Mouse (Mus musculus): ENCODE measurements around the gene Hspb6. TPM values are rescaled to one million over a fixed set of nuclear protein-coding genes. Genes with fewer than 3 reads are reported as not detected.

Hspb6 gene
- total and polyA plus RNA-seq, 3 experiments: 4.9 to 32.8 (median 11.2) TPM

GRCm38 (mm10) chr7:30522871-30523270 is 29.1 kb upstream of the Hspb6 start:
- DNase-seq (ENCODE audit: low spot score): no peak
- peaks cover 54% of the 10 kb centered on the region for H3K36me3 ChIP-seq (replicated peaks)

DNA sequence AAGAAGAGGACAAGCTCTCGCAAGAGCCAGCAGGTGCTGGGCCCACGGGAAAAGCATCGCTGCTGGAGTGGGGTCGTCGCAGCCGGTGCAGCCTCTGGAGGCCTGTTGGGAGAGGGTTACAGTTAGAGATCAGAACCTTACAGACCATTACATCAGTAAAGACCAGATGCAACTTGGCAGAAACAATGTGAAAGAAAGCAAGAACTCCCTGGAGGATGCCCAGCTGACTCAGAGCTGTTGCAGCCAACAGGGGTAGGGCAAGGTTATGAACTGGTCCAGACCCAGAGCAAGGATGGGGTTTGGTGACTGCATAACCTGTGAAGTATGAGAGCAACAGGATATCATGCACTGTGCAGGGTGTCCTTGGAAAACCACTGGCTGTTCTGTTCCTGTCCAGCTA is 27.5 kb upstream of the Hspb6 start:
- Histone ChIP-seq H3K4me3 (ENCODE audit: low read depth, low read length) (no peak overlapping the region), H3K4me1 (ENCODE audit: insufficient read depth, low read depth, low read length) (peaks cover 12% of the 10 kb centered on the region), H3K27me3 (ENCODE audit: insufficient read depth, low read length) (peaks cover 10% of the 10 kb centered on the region; the same call in 1 of the 2 replicates), H3K9me3 (replicated peaks) (no peaks in the 10 kb centered on the region), H3K36me3 (replicated peaks) (peaks cover 70% of the 10 kb centered on the region)
- DNase-seq (ENCODE audit: low spot score) (no peak), ATAC-seq (ENCODE audit: extremely low read depth, insufficient number of reproducible peaks, low FRiP score, poor library complexity, severe bottlenecking) (no peak)
- TF ChIP-seq CTCF (IDR thresholded peaks at IDR 0.05; ENCODE audit: low read depth, low read length) (no peak), TAL1 (conservative IDR thresholded peaks at IDR 0.05; ENCODE audit: low read depth, low read length) (no peak), GATA1 (IDR thresholded peaks at IDR 0.05; ENCODE audit: borderline replicate concordance, low read length) (no peak), POLR2AphosphoS5 (IDR thresholded peaks at IDR 0.05; ENCODE audit: insufficient replicate concordance, low read depth, low read length) (no peak), GATA2 (IDR thresholded peaks at IDR 0.05; ENCODE audit: borderline replicate concordance, low read depth, low read length) (no peak)

More at GRCm38 (mm10) chr7:30522871-30523270, 29.1 kb upstream of the Hspb6 start:
- H3K4me3 ChIP-seq (ENCODE audit: low read depth, low read length): no peak overlapping the region
- H3K4me1 ChIP-seq (ENCODE audit: insufficient read depth, low read depth, low read length): peaks cover 3% of the 10 kb centered on the region; the same call in 1 of the 2 replicates
- H3K27me3 ChIP-seq (ENCODE audit: insufficient read depth, low read length): peaks cover 24% of the 10 kb centered on the region
- ATAC-seq (ENCODE audit: extremely low read depth, insufficient number of reproducible peaks, low FRiP score, poor library complexity, severe bottlenecking): no peak
- H3K9me3 ChIP-seq (replicated peaks): no peaks in the 10 kb centered on the region
- TF ChIP-seq POLR2AphosphoS5 (IDR thresholded peaks at IDR 0.05; ENCODE audit: insufficient replicate concordance, low read depth, low read length) (no peak), GATA1 (IDR thresholded peaks at IDR 0.05; ENCODE audit: borderline replicate concordance, low read length) (no peak), CTCF (IDR thresholded peaks at IDR 0.05; ENCODE audit: low read depth, low read length) (no peak), TAL1 (conservative IDR thresholded peaks at IDR 0.05; ENCODE audit: low read depth, low read length) (no peak), GATA2 (IDR thresholded peaks at IDR 0.05; ENCODE audit: borderline replicate concordance, low read depth, low read length) (no peak)

GRCm38 (mm10) chr7:30525954-30526353 is 26.0 kb upstream of the Hspb6 start:
- TF ChIP-seq TAL1 (conservative IDR thresholded peaks at IDR 0.05; ENCODE audit: low read depth, low read length): no peak
- no peak for TF ChIP-seq GATA2 (IDR thresholded peaks at IDR 0.05; ENCODE audit: borderline replicate concordance, low read depth, low read length)
- no peak for TF ChIP-seq POLR2AphosphoS5 (IDR thresholded peaks at IDR 0.05; ENCODE audit: insufficient replicate concordance, low read depth, low read length)
- TF ChIP-seq GATA1 (IDR thresholded peaks at IDR 0.05; ENCODE audit: borderline replicate concordance, low read length): no peak
- no peak for TF ChIP-seq CTCF (IDR thresholded peaks at IDR 0.05; ENCODE audit: low read depth, low read length)
- Histone ChIP-seq H3K36me3 (replicated peaks) (peaks cover 84% of the 10 kb centered on the region), H3K9me3 (replicated peaks) (no peaks in the 10 kb centered on the region), H3K27me3 (ENCODE audit: insufficient read depth, low read length) (no peaks in the 10 kb centered on the region), H3K4me1 (ENCODE audit: insufficient read depth, low read depth, low read length) (peaks cover 12% of the 10 kb centered on the region), H3K4me3 (ENCODE audit: low read depth, low read length) (no peak overlapping the region)
- DNase-seq (ENCODE audit: low spot score) (no peak), ATAC-seq (ENCODE audit: extremely low read depth, insufficient number of reproducible peaks, low FRiP score, poor library complexity, severe bottlenecking) (no peak)

GRCm38 (mm10) chr7:30526399-30526798 is 25.6 kb upstream of the Hspb6 start:
- peaks cover 89% of the 10 kb centered on the region for H3K36me3 ChIP-seq (replicated peaks)
- no peaks in the 10 kb centered on the region for H3K27me3 ChIP-seq (ENCODE audit: insufficient read depth, low read length)
- DNase-seq (ENCODE audit: low spot score) (no peak), ATAC-seq (ENCODE audit: extremely low read depth, insufficient number of reproducible peaks, low FRiP score, poor library complexity, severe bottlenecking) (no peak)
- H3K9me3 ChIP-seq (replicated peaks): no peaks in the 10 kb centered on the region
- H3K4me3 ChIP-seq (ENCODE audit: low read depth, low read length): no peak overlapping the region
- no peak for TF ChIP-seq GATA2 (IDR thresholded peaks at IDR 0.05; ENCODE audit: borderline replicate concordance, low read depth, low read length)
- peaks cover 14% of the 10 kb centered on the region for H3K4me1 ChIP-seq (ENCODE audit: insufficient read depth, low read depth, low read length)

- TF ChIP-seq GATA1 (IDR thresholded peaks at IDR 0.05; ENCODE audit: borderline replicate concordance, low read length) (no peak), POLR2AphosphoS5 (IDR thresholded peaks at IDR 0.05; ENCODE audit: insufficient replicate concordance, low read depth, low read length) (no peak), GATA2 (IDR thresholded peaks at IDR 0.05; ENCODE audit: borderline replicate concordance, low read depth, low read length) (no peak), CTCF (IDR thresholded peaks at IDR 0.05; ENCODE audit: low read depth, low read length) (no peak), TAL1 (conservative IDR thresholded peaks at IDR 0.05; ENCODE audit: low read depth, low read length) (no peak)
- H3K4me3 ChIP-seq (ENCODE audit: low read depth, low read length): no peak overlapping the region
- ATAC-seq (ENCODE audit: extremely low read depth, insufficient number of reproducible peaks, low FRiP score, poor library complexity, severe bottlenecking) (no peak), DNase-seq (ENCODE audit: low spot score) (no peak)
- peaks cover 94% of the 10 kb centered on the region for H3K36me3 ChIP-seq (replicated peaks)
- no peaks in the 10 kb centered on the region for H3K9me3 ChIP-seq (replicated peaks)
- H3K4me1 ChIP-seq (ENCODE audit: insufficient read depth, low read depth, low read length): peaks cover 17% of the 10 kb centered on the region
- no peaks in the 10 kb centered on the region for H3K27me3 ChIP-seq (ENCODE audit: insufficient read depth, low read length)
Measured at GRCm38 (mm10) chr7:30526981-30527380, 25.0 kb upstream of the Hspb6 start.

GRCm38 (mm10) chr7:30531291-30531815 is 20.6 kb upstream of the Hspb6 start:
- TF ChIP-seq POLR2AphosphoS5 (IDR thresholded peaks at IDR 0.05; ENCODE audit: insufficient replicate concordance, low read depth, low read length) (no peak), TAL1 (conservative IDR thresholded peaks at IDR 0.05; ENCODE audit: low read depth, low read length) (no peak), GATA1 (IDR thresholded peaks at IDR 0.05; ENCODE audit: borderline replicate concordance, low read length) (no peak), GATA2 (IDR thresholded peaks at IDR 0.05; ENCODE audit: borderline replicate concordance, low read depth, low read length) (no peak), CTCF (IDR thresholded peaks at IDR 0.05; ENCODE audit: low read depth, low read length) (no peak)
- no peak overlapping the region for H3K4me3 ChIP-seq (ENCODE audit: low read depth, low read length)
- H3K9me3 ChIP-seq (replicated peaks): no peaks in the 10 kb centered on the region
- no peaks in the 10 kb centered on the region for H3K27me3 ChIP-seq (ENCODE audit: insufficient read depth, low read length)
- no peak for ATAC-seq (ENCODE audit: extremely low read depth, insufficient number of reproducible peaks, low FRiP score, poor library complexity, severe bottlenecking)
- DNase-seq (ENCODE audit: low spot score): no peak
- peaks cover 42% of the 10 kb centered on the region for H3K4me1 ChIP-seq (ENCODE audit: insufficient read depth, low read depth, low read length)
- peaks cover 72% of the 10 kb centered on the region for H3K36me3 ChIP-seq (replicated peaks)

Data from G1E (cell line).